Mouse (Mus musculus): Measurements from ENCODE around the gene Sik2. TPM values are rescaled to one million over a fixed set of nuclear protein-coding genes. Genes with fewer than 3 reads are reported as not detected.

Sik2 gene
- polyA plus RNA-seq, 1 experiment from 2014 or later = 23.7 TPM

DNA sequence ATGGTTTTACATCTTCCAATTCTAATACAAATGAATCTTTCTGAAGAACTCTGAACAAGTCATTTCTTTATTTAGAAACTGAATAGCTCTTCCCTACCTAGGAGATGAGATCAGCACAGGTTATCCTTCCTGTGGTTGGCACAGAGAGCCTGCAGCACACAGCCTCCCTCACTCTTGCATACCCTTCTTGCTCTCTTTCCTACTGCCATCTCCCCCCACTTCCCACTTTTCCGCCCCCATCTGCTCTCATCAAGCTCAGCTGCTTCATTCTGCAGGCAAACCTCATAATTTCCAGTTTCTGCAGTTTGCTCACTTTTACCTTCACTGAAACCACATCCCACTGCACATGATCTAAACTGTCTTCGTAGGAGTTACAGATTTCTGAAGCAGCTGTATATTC, 42.6 kb downstream of the Sik2 start:
- ATAC-seq = no peak
- H3K36me3 ChIP-seq (ENCODE audit: control insufficient read depth, insufficient read depth) = no peaks in the 10 kb centered on the region
- no peak overlapping the region for H3K9ac ChIP-seq (replicated peaks; ENCODE audit: low read depth, low read length)
- no peaks in the 10 kb centered on the region for H3K9me3 ChIP-seq (ENCODE audit: control insufficient read depth, low read length)
- H3K27ac ChIP-seq (ENCODE audit: low read length) = peak overlapping the region; percentile 10; the same call in 1 of the 2 replicates
- WGBS = 72% methylated on average over 2 of the region's 2 CpGs
- no peaks in the 10 kb centered on the region for H3K27me3 ChIP-seq (replicated peaks; ENCODE audit: control insufficient read depth, insufficient read depth, low read length)
- H3K4me3 ChIP-seq (replicated peaks; ENCODE audit: low read length) = no peak overlapping the region
- H3K4me2 ChIP-seq (ENCODE audit: low read length) = no peak overlapping the region
- peaks cover 8% of the 10 kb centered on the region; the same call in 1 of the 2 replicates for H3K4me1 ChIP-seq (replicated peaks; ENCODE audit: control insufficient read depth, insufficient read depth, low read length)

DNA sequence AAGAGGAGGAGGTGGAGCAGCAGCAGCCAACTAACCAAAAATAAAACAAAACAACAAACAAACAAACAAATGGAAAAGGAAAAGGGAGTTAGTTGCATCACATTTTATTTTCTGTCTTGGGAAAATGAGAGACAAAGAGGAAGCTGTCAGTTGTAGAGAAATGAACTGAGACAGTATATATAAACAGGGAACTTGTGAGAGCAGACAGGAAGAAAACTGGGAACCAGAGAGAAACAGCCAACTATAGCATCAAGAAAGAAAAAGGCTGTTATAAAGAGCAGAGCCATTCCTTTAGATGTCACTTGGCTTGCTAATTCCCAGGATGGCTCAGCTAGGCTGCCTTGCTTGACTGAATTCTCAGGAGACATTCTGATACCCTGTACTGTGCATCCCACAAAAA, 43.5 kb downstream of the Sik2 start:
- Histone ChIP-seq H3K9ac (replicated peaks; ENCODE audit: low read depth, low read length) (no peak overlapping the region), H3K9me3 (ENCODE audit: control insufficient read depth, low read length) (no peaks in the 10 kb centered on the region), H3K27ac (ENCODE audit: low read length) (no peak overlapping the region; the same call in 1 of the 2 replicates), H3K4me2 (ENCODE audit: low read length) (no peak overlapping the region), H3K36me3 (ENCODE audit: control insufficient read depth, insufficient read depth) (no peaks in the 10 kb centered on the region), H3K4me3 (replicated peaks; ENCODE audit: low read length) (no peak overlapping the region), H3K27me3 (replicated peaks; ENCODE audit: control insufficient read depth, insufficient read depth, low read length) (no peaks in the 10 kb centered on the region), H3K4me1 (replicated peaks; ENCODE audit: control insufficient read depth, insufficient read depth, low read length) (peaks cover 8% of the 10 kb centered on the region; the same call in 1 of the 2 replicates)
- ATAC-seq = no peak

- Histone ChIP-seq H3K27me3 (replicated peaks; ENCODE audit: control insufficient read depth, insufficient read depth, low read length) (no peaks in the 10 kb centered on the region), H3K4me3 (replicated peaks; ENCODE audit: low read length) (no peak overlapping the region), H3K36me3 (ENCODE audit: control insufficient read depth, insufficient read depth) (no peaks in the 10 kb centered on the region), H3K27ac (ENCODE audit: low read length) (no peak overlapping the region), H3K9ac (replicated peaks; ENCODE audit: low read depth, low read length) (no peak overlapping the region), H3K4me1 (replicated peaks; ENCODE audit: control insufficient read depth, insufficient read depth, low read length) (peaks cover 8% of the 10 kb centered on the region; the same call in 1 of the 2 replicates), H3K4me2 (ENCODE audit: low read length) (no peak overlapping the region), H3K9me3 (ENCODE audit: control insufficient read depth, low read length) (no peaks in the 10 kb centered on the region)
- 88% methylated on average over 2 of the region's 2 CpGs for WGBS
- no peak for ATAC-seq
Measured at GRCm38 (mm10) chr9:50964911-50965310, 44.0 kb downstream of the Sik2 start.

DNA sequence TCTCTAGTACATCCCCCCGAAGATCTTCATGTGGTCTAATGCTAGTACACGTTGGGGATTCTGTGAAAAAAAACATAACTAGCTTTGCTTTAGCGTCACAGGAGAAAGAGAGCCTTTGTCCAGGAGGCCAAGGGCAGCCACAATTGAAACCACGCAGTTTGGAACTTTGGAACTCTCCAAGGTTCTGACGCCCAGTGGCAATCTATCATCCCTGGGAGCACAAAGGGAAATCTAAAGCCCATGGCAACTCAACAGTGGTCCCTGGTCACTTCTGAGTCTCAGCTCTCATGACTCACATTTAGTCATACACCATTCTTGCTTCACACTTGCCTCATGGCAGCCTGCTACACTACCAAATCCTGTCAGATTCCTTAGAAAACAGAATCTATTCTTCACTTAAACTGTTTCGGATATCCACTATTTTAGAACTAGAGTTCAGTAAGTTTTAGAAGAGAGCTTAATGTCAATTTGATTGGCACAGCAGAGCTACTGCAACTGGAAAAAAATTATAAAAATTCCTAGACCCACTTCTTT, 50.9 kb downstream of the Sik2 start:
- Histone ChIP-seq H3K9me3 (ENCODE audit: control insufficient read depth, low read length) (no peaks in the 10 kb centered on the region), H3K36me3 (ENCODE audit: control insufficient read depth, insufficient read depth) (no peaks in the 10 kb centered on the region), H3K4me1 (replicated peaks; ENCODE audit: control insufficient read depth, insufficient read depth, low read length) (0 out of 2 replicates have a peak, but pooled peaks cover 2% of the 10 kb centered on the region), H3K27ac (ENCODE audit: low read length) (no peak overlapping the region), H3K4me3 (replicated peaks; ENCODE audit: low read length) (no peak overlapping the region), H3K4me2 (ENCODE audit: low read length) (no peak overlapping the region), H3K9ac (replicated peaks; ENCODE audit: low read depth, low read length) (no peak overlapping the region), H3K27me3 (replicated peaks; ENCODE audit: control insufficient read depth, insufficient read depth, low read length) (no peaks in the 10 kb centered on the region)
- 46% methylated on average over 6 of the region's 6 CpGs for WGBS
- ATAC-seq = no peak

- Histone ChIP-seq H3K4me1 (replicated peaks; ENCODE audit: control insufficient read depth, insufficient read depth, low read length) (0 out of 2 replicates have a peak, but pooled peaks cover 2% of the 10 kb centered on the region), H3K4me2 (ENCODE audit: low read length) (no peak overlapping the region), H3K9me3 (ENCODE audit: control insufficient read depth, low read length) (no peaks in the 10 kb centered on the region), H3K36me3 (ENCODE audit: control insufficient read depth, insufficient read depth) (no peaks in the 10 kb centered on the region), H3K9ac (replicated peaks; ENCODE audit: low read depth, low read length) (no peak overlapping the region), H3K27ac (ENCODE audit: low read length) (no peak overlapping the region), H3K4me3 (replicated peaks; ENCODE audit: low read length) (no peak overlapping the region), H3K27me3 (replicated peaks; ENCODE audit: control insufficient read depth, insufficient read depth, low read length) (no peaks in the 10 kb centered on the region)
- 0 out of 2 replicates have a peak, but pooled peaks have one; percentile 43 for ATAC-seq
- 65% methylated on average over 3 of the region's 3 CpGs for WGBS
Measured at GRCm38 (mm10) chr9:50955176-50955575, 53.7 kb downstream of the Sik2 start.

DNA sequence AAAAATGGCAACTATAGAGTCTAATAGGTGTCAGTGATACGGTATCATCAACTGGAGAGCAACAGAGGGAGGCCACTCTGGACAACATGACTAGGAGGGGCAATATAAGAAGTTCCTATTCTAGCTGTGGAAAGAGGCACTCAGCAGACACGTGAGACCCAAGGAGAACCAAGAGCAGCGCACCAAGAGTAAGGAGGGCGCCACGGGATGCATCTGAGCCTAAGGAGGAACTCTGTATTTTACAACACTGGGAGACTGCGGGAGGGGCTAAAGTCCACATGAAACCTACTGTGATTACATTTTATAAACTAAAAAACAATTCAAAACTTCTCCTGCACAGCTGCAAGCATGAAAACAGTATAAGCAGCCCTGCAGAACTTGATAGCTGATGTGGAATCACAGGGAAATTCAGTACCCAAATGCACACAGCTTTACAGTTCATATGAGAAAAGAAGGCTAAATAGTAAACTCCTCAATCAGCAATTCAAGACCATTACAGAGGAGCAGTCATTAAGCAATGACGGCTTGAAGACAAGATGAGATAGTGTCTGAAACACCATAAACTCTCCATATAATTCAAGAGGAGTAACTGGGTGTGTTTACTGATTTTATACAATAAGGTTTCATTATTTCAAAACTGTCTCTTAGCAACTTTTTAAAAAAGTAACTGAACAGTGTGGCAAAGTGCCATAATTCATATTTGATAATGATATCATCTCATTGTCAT, 60.6 kb downstream of the Sik2 start:
- H3K9me3 ChIP-seq (ENCODE audit: control insufficient read depth, low read length) = no peaks in the 10 kb centered on the region
- no peak overlapping the region for H3K9ac ChIP-seq (replicated peaks; ENCODE audit: low read depth, low read length)
- no peak overlapping the region for H3K4me3 ChIP-seq (replicated peaks; ENCODE audit: low read length)
- no peaks in the 10 kb centered on the region for H3K4me1 ChIP-seq (replicated peaks; ENCODE audit: control insufficient read depth, insufficient read depth, low read length)
- H3K27me3 ChIP-seq (replicated peaks; ENCODE audit: control insufficient read depth, insufficient read depth, low read length) = no peaks in the 10 kb centered on the region
- 91% methylated on average over 7 of the region's 7 CpGs for WGBS
- ATAC-seq = no peak
- no peak overlapping the region for H3K4me2 ChIP-seq (ENCODE audit: low read length)
- no peak overlapping the region for H3K27ac ChIP-seq (ENCODE audit: low read length)
- H3K36me3 ChIP-seq (ENCODE audit: control insufficient read depth, insufficient read depth) = no peaks in the 10 kb centered on the region

DNA sequence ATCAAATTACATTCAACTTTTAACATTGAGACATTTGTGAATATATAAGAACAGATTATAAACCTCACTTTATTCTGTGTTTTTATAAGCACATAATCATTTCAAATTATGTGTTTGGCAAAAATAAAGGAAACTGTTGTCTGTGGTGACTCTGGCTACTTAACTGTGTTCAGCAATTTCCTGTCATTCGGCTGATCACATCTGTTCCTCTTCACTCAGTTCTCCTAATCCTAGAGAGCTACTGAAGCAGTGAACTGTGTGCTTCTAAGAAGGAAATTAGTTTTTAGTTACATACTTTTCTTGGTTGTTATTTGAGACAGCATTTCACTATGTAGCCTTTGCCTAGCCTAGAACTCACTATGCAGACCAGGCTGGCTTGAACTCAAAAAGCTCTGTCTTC, 62.5 kb downstream of the Sik2 start:
- H3K4me1 ChIP-seq (replicated peaks; ENCODE audit: control insufficient read depth, insufficient read depth, low read length) = no peaks in the 10 kb centered on the region
- H3K27me3 ChIP-seq (replicated peaks; ENCODE audit: control insufficient read depth, insufficient read depth, low read length) = no peaks in the 10 kb centered on the region
- 70% methylated on average over 1 of the region's 1 CpGs for WGBS
- no peak overlapping the region for H3K4me2 ChIP-seq (ENCODE audit: low read length)
- no peaks in the 10 kb centered on the region for H3K9me3 ChIP-seq (ENCODE audit: control insufficient read depth, low read length)
- H3K27ac ChIP-seq (ENCODE audit: low read length) = no peak overlapping the region
- ATAC-seq = no peak
- no peak overlapping the region for H3K9ac ChIP-seq (replicated peaks; ENCODE audit: low read depth, low read length)
- no peaks in the 10 kb centered on the region for H3K36me3 ChIP-seq (ENCODE audit: control insufficient read depth, insufficient read depth)
- H3K4me3 ChIP-seq (replicated peaks; ENCODE audit: low read length) = no peak overlapping the region

DNA sequence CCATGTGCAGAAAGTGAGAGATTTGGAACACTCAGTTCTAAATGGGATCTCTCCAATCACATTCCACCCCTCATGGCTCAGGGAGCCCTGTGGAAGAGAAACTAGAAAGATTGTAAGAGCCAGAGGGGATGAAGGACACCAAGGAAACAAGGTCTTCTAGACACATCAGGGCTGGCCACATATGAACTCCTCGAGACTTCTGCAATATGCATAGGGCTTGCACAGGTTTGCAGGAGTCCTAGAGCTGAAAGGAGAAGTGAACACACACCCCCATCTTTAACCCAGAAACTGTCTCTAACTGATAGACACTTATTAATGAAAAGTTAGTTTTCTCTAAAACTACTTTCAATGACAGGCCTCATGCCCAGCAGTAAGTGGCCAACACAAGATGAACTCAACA, 64.0 kb downstream of the Sik2 start:
- Histone ChIP-seq H3K4me2 (ENCODE audit: low read length) (no peak overlapping the region), H3K9me3 (ENCODE audit: control insufficient read depth, low read length) (no peaks in the 10 kb centered on the region), H3K27ac (ENCODE audit: low read length) (no peak overlapping the region), H3K27me3 (replicated peaks; ENCODE audit: control insufficient read depth, insufficient read depth, low read length) (no peaks in the 10 kb centered on the region), H3K9ac (replicated peaks; ENCODE audit: low read depth, low read length) (no peak overlapping the region), H3K36me3 (ENCODE audit: control insufficient read depth, insufficient read depth) (no peaks in the 10 kb centered on the region), H3K4me1 (replicated peaks; ENCODE audit: control insufficient read depth, insufficient read depth, low read length) (no peaks in the 10 kb centered on the region), H3K4me3 (replicated peaks; ENCODE audit: low read length) (no peak overlapping the region)
- no peak for ATAC-seq
- 95% methylated on average over 1 of the region's 1 CpGs for WGBS

DNA sequence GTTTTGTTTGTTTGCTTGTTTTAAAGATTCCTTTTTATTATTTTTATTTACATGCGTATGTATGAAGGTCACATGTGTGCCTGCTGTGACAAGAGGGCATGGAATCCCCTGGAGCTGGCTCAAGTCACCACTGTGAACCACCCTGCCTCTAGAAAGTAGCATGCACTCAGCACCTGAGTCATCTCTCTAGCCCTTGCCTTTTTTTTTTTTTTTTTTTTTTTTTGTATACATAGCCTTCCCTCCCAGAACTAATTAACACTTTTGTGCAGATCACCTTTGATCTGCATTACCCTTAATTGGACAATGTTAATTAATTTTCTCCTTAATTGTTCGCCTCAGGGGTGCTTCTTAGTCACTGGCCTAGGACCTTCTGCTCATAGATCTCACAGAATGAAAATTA, 66.2 kb downstream of the Sik2 start:
- Histone ChIP-seq H3K4me2 (ENCODE audit: low read length) (no peak overlapping the region), H3K27me3 (replicated peaks; ENCODE audit: control insufficient read depth, insufficient read depth, low read length) (no peaks in the 10 kb centered on the region), H3K4me1 (replicated peaks; ENCODE audit: control insufficient read depth, insufficient read depth, low read length) (no peaks in the 10 kb centered on the region), H3K36me3 (ENCODE audit: control insufficient read depth, insufficient read depth) (no peaks in the 10 kb centered on the region), H3K4me3 (replicated peaks; ENCODE audit: low read length) (no peak overlapping the region), H3K9me3 (ENCODE audit: control insufficient read depth, low read length) (no peaks in the 10 kb centered on the region), H3K27ac (ENCODE audit: low read length) (no peak overlapping the region), H3K9ac (replicated peaks; ENCODE audit: low read depth, low read length) (no peak overlapping the region)
- ATAC-seq = no peak
- 58% methylated on average over 2 of the region's 2 CpGs for WGBS

Data from forebrain, embryonic 16.5 days (tissue).